Mouse (Mus musculus) lung, postnatal 36 days (tissue): Measurements from ENCODE around the gene Glis2.
A peak's percentile ranks its signal among the peaks of the same experiment; 100 is the strongest.

Experiments used
- DNase-seq: peaks from one replicate; pipeline ENCODE4 v3.0.0; 2022; ENCODE audit warnings: mixed read lengths

The Glis2 gene

DNA sequence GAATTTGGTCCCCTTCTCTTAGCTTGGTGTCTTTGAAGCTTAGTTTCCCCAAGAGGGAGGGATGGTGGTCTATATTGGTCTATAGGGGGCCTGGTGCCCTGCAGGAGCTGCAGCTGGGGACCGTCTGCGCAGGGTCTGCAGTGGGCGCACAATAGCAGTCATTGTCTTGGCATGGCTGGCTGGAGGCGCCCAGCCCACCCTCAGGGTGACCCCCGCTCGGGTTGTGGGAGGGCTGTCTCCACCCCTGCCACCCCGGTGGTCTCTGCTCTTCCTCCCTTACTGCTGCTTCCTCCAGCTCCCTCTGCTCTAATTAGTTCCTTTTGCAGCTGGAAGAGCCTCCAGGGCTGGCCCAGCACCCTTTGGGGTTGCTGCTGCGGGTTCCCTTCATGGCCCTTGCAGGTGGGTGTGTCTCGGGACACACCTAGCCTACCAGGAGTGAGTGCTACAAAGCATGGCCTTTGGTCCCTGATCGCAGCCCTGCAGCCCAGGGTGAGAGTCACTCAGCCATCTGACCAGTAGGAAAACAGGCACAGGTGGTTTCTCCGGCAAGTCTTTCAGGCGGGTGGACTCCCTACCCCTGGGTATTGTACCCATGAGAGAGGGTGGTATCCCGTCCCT, 11.1 kb downstream of the Glis2 start:
- no peak for DNase-seq

DNA sequence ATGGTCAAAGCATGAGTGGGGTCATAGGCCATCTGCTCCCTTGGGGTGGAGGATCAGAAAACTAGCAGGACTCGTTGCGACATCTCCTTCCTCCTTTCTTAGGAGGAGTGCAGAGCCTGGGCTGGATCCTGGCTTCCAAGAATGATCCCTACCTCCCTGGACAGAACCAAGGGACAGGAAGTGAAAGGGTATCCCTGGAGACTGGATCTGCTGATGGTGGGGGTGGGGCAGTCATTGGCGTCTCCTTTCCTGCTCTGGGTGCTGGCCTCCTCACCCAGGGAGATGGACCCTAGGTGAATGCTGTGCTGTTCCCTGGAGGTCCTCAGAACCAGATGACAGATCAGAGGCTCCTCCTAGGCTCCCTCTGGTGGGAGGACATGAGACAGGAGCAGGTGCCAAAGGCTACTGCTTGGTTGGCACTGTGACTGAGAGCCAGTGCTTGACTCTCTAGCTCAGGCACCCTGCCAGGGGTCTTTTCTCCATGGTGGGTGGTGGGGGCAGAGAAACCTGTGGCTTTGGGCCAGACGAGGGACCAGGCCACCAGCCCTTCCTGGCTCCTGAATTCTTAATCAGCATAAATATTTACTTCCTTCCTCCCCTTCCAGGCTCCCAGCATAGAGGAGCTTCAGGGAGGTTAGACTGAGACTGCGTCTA, 12.0 kb downstream of the Glis2 start:
- DNase-seq = peak; percentile 91

DNA sequence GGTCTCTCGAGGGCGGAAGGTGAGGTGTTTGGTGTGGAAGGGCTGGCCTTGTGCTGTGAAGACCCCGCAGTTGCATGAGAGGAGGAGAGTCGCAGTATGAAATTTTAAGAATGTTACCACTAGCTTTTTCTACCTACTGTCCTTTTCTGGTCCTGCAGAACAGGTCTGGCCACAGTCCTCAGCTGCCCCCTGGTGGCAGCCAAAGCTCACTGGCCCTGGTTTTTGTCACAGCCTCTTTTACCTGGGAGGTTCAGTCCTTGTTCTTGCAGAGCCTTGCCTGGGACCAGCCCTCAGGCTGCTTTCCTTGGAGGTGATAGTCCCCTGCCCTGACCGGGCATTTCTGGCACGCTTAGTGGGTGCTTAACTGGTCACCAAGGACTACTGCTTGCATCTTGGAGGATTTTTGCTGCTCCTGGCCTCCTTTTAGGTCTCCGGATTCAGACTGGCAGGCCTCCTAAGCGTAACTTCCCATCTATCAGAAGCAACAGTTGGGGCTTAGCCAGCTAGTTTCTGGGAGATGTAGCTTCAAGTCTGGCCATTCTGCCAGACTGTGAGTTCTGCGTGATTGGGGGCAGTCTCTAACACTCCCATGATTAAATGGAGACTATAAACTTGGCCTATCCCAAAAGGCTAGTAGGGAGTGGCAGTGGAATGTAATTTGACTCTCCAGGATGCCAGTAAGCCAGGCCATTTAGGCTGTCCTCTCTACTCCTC, 13.5 kb downstream of the Glis2 start:
- peak; percentile 92 for DNase-seq

DNA sequence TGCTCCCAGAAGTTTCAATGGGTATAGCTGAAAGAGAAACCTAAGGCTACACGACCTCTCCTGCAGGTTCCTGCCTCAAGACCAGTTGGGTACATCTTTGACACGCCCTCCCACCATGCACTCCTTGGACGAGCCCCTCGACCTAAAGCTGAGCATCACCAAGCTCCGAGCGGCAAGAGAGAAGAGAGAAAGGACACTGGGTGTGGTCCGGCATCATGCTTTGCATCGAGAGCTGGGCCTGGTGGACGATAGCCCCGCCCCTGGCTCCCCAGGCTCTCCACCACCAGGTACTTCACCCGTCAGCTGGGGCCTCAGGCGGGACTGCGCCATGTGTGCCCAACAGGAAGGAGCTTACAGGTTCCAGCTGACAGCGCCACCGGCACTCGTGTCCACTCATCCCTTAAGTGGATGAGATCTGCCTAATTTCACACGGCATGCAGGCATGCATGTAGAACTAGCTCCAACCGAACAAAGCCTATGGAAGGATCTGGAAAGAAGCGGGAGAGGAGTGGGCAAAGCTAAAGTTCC, 14.1 kb downstream of the Glis2 start:
- peak; percentile 51 for DNase-seq

DNA sequence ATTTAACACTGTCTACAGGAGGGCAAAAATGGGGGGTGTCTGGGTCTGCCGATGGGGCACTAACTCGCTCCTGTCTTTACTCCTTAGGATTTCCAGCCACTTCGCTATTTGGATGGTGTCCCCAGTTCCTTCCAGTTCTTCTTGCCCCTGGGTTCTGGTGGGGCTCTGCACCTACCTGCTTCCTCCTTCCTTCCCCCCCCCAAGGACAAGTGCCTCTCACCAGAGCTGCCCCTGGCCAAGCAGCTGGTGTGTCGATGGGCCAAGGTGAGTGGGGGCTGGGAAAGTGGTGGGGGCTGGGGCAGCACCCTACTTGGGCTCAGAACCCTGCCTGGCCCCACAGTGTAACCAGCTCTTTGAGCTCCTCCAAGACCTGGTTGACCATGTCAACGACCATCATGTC, 16.7 kb downstream of the Glis2 start:
- DNase-seq = no peak

DNA sequence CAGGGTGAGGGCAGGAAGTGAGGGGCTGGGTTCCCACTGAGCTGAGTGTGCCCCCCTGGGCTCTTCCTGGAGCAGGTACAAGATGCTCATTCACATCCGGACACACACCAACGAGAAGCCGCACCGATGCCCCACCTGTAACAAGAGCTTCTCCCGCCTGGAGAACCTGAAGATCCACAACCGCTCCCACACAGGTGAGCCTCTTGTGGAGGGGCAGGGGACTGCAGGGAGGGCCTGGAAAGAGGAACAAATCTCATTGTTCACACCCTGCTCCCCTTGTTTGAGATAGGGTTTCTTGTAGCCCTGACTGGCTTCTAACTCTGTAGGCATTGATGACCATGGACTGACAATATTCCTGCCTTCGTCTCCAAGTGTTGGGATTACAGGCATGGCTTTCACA, 17.2 kb downstream of the Glis2 start:
- DNase-seq = no peak

DNA sequence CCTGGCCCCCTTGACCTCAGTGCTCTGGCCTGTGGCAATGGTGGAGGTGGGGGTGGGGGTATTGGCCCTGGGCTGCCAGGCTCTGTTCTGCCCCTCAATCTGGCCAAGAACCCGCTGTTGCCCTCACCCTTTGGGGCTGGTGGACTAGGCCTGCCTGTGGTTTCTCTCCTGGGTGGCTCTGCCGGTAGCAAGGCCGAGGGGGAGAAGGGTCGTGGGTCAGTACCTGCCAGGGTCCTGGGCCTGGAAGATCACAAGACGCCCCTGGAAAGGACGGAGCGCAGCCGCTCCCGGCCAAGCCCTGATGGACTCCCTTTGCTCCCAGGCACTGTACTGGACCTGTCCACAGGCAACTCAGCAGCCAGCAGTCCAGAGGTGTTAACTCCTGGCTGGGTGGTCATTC, 19.2 kb downstream of the Glis2 start:
- DNase-seq = no peak

DNA sequence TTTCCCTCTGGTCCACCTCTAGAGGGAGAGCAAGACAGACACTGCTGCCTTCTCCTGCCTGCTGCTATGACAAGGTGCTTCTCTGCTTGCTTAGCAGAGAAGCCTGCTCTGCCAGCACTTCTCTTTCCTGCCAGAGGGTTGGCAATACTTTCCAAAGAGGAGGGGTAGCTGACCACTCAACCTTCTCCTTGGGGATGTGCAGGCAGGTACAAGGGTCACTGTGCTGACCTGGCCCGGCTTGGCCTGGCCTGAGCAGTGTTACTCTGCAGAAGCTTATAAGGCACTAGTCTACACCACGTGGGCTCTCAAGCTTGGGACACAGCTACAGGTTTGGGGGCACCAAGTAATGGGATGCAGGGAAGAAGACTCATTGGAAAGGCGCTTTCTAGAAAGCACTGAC, 20.1 kb downstream of the Glis2 start:
- DNase-seq = no peak

DNA sequence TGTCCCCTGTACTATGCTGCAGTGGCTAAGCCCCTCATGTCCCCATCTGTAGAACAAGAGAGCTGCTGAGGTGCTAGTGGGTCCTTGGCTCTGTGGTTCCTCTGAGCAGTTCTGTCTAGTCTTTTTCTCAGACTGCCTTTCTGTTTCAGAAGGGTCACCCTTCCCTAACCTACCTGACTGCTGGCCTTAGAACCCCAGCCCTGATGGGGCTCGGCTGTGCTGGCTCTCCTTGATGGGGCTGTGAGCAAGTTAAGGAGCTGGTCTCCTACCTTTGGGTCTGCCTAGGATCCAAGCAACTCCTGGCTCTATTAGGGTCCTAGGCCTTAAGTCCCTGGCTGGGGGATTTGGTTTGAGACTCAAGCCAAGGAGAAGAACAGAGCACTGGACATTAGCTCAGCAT, 20.8 kb downstream of the Glis2 start:
- no peak for DNase-seq

DNA sequence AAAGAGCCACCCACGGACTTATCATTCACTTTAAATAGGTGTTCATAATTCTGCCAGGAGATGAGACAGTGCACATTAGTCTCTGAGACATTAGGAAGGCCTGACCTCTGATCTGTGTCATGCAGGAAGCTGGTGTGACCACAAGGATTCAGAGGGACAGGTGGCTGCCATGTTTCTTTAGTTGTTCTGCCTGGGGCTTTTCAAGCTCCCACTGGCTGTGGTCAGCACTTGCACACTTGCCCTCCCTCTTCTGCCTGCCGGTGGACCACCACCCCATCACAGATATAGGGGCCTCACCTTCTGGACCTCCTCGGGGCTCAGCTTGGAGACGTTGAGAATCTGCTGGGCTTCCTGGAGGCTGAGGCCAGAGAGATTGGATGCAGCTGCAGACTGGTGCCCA, 22.3 kb downstream of the Glis2 start:
- DNase-seq = no peak

DNA sequence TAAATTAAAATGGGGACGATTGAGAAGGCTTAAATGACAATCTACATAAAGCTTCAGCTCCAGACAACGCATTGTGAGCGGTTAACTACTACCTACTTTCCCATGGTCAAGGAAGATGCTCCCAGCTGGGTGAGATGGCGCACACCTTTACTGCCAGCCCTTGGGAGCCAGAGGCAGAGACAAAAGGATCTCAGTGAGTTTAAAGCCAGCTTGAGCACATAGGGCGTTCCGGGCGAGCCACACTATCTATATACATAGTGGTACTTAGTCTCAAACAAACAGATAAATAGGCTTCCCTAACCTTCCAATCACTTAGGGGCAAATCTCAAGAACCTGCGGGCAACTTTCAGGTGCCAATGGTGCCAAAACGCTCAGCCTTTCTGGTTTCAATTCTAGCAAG, 29.6 kb downstream of the Glis2 start:
- no peak for DNase-seq

DNA sequence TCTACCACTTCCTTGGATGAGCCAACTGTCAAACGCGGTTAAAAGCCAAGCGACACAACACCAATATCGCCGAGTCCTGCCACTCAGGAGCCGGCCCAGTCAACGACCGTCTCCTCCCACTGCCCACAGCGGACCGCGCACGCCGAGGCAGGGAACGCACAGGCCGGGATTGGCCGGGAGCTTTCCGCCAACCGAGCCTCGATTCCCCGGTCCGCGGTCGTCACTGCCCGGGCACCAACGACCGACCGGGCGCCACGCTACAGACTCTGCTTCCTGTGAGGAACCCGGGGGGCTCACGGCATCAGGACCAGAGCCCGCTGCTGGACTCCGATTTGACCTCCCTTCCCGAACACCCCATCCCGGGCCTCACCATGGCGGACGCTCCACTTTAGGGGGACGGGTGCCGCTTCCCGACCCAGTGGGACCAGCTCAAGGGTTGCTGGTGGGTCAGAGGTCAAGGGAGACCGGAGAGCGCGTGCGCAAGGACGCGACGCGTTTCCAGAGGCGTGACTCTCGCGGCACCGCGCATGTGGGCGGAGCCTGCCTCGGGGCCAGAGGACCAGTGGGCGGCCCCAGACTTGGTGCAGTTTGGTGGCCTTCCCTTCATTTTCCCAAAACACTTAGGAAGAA, 30.1 kb downstream of the Glis2 start, which contains the start of gene Pam16:
Pam16 (minus strand) TSS at position 508 of the 630 bp plus-strand sequence.
- DNase-seq = peak; percentile 95

DNA sequence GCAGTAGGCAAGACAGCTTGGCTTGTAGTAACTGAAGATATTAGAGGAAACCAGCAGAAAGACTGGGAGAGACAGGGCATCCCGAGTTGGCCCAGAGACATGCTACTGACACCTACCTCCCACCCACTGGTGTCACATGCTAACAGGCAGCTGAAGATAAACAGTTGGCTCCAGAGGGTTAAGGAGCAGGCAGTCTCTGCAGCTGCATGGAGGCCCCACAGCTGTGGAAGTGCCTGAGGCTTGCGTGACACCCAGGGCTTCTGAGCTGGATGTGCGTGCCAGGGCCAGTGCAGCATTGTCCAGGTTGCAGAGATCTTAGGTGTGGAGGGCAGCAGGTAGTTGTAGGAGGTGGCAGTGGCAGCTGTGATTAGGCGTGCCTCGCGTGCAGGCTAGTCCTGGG, 32.6 kb downstream of the Glis2 start:
- DNase-seq = no peak

DNA sequence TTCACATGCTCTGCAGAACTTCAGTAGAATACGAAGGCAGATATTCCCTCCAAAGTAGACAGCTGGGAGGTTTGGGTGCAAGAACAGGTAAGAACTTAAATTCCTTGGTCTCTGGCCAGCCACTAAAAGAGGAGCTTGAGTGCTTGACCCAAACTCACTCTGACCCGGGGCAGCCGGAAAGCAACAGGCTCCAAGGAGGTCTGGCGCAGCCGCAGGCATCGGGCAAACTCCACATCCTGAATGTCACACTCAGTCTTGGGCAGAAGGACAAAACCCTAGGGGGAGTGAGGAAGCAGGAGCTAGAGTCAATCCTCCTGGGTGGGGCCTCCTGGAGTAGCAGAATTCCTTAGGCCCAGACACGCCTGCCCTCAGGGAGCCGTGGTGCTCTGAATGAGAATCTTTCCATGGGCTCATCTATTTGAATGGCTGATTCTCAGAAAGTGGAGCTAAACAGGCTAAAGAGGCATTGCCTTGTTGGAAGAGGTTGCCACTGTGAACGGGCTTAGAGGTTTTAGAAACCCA, 34.4 kb downstream of the Glis2 start:
- no peak for DNase-seq

DNA sequence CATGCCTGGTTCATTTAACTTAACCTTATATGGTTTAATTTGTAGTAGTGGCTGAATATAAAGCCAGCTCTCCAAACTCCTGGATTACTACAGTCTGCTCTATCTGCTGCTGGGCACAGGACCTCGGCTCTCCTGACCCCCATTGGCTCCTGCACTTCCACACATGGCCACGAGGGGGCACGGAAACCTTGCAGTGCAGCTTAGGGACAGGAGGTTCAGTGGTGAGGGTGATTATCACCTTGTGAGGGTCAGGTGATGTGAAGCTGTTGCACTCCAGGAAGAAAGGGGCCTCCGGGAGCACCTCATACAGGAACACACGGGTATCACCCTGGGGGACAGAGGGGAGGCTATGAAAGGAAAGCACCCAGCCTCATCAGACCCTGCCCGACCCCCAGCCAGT, 35.4 kb downstream of the Glis2 start:
- DNase-seq = peak; percentile 90

DNA sequence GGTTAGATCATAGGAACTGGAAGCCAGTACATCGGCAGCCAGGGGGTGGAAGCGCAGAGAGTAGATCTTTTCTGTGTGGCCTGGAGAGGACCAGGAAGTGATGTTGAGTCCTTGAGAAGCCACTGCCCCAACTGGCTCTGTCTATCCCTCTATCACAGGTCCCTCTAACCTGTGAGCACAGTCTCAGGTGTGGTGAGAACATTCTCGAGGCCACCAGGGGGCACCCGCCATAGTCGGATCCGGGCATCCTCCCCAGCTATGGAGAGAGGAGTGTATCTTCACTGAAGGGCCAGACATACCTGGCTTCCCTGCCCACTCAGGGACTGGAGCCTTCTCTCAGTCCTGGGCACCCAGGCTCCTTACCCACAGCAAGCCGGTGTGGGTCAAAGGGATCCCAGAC, 37.5 kb downstream of the Glis2 start:
- DNase-seq = peak; percentile 77

DNA sequence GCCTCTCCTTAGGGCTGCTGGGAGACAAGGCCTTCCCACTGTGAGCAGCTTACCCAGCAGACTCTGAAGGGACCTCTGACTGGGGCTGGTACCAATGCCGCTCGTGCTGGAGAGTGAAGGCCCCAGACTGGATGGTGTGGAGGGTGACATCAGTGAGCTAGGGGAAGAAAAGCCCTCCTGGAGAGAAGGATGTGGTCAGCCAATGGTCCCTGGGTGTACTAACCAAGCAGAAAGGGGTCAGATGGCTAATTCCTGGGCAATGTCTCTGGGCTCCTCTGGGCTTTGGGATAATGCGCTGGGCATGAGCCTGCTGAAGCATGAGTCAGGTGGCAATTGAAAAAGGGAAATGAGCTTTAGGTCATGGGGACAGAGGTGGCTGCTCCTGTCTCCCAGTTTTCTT, 39.1 kb downstream of the Glis2 start:
- no peak for DNase-seq

DNA sequence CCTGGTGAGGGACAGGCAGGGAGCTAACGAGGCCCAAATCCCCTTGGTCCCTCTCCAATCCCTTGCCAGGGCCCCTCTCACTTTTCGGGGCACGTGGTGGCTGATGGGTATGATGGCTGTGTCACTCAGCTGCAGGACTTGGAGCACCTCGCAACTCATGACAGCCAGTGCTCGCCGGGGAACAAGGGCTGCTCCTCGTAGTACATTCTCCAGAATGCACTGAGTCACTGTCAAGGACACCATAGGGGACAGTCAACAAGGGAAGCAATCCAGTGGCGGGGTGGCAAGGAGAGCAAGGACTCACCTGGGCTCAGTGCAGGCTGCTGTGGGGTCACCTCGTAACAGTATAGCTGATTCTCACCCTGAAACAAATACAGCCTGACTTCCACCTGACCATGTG, 40.2 kb downstream of the Glis2 start:
- DNase-seq = no peak

DNA sequence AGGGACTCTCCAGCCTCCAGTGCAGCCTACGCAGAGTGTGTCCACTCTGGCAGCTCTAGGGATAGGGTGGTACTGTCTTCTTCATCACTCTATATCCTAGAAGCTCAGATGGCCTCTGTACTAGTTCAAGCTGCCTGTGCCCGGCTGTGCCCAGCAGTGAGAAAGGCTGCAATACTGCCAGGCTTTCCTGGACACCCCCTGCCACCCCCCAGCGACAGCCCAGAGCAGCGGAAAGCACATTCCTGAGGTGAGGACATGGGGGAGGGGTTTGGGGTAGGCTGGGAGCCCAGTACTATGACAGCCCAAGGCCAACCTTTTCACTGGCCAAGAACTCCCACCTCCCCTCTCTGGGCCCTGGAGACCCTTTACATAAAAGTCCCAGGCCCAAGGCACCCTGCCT, 41.2 kb downstream of the Glis2 start:
- DNase-seq = no peak

DNA sequence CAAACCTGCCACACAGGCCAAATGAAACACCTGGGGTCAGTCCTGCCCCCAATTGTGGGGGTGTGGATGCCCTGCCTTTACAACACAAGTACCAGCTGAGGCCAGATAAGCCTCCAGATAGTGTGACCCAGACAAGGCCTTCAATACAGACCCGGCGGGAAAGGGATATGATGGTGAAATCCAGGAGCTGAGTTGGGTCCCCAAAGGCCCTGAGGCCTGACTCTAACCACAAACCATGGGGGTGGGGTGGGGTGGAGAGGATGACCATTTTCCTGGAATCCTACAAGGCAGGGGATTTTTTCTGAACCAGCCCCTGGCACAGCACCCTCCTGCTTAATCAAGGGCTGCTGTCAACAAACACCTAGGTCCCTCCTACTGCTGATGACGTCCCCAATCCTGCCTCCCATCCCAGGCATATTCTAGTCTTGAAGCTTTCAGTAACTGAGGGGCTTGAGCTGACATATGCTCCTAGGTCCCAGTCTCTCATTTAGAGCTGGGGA, 44.4 kb downstream of the Glis2 start:
- DNase-seq = no peak

DNA sequence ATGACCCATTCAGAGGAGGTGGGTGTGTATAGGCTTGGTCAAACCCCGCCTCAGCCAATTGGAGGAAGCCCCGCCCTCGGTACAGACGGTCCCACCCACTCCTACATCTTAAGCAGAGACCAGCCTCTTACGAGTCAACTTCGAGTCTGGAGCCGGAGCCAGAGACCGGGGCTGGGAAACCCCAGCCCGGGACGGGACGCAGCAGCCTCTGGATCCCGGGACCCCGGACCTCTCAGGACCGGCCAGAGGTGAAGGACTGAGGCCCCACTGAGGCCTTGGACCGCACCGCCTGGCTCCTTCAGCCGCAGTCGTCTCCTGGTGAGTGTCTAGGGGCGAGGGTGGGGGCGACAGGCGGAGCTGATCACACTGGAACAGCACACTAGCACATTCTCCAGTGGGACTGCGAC, 45.3 kb downstream of the Glis2 start, which contains the start of the genes Vasn and Dnaja3:
Vasn (plus strand) TSS at position 111 of the 407 bp plus-strand sequence.
Dnaja3 (plus strand) TSS at position 159 of the 407 bp plus-strand sequence.
- peak; percentile 97 for DNase-seq

DNA sequence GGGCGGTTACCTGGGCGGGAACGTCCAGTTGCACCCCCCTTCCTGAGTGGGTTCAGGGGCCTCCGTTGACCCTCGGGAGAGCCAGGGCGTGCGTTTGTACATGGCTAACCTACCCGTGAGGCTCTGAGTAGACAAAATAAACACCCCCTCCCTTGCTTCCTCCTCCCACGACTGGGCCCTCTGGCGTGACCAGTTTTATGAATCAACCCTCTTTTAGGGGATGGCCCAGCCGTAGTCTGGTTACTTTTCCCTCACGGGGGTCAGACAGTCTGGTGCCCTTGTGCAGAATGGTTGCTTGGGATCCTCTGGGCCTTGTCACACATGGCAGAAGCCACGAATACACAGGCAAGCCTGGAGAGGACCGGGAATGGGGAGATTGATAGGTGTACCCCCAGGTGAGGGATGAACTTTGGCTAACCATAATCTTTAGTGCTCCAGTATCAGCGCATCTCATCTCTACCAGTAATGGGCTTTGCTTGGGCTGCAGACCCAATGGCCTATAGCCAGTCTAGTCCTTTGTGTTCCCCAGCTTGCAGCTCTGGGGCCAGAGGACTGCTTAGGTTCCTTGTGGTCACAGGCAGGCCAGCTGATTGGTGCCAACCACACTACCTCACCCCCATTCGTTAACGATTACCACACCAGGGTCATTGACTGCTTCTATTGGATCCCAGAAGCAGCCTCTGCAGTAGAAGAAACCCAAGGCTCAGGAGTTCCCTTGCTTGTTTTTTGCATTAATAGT, 45.9 kb downstream of the Glis2 start:
- DNase-seq = peak; percentile 72
